Mouse (Mus musculus) heart, postnatal 0 days (tissue): ENCODE results near the gene Cnot3.

Experiments used
- CTCF ChIP-seq: IDR thresholded peaks from 2 replicates; pipeline ENCODE4 v1.5.1; 2016; ENCODE audit warnings: antibody characterized with exemption, control low read depth, low read depth
- EP300 ChIP-seq: IDR thresholded peaks from 2 replicates; pipeline ENCODE4 v1.6.1; 2016; ENCODE audit warnings: antibody characterized with exemption, low read depth

DNA sequence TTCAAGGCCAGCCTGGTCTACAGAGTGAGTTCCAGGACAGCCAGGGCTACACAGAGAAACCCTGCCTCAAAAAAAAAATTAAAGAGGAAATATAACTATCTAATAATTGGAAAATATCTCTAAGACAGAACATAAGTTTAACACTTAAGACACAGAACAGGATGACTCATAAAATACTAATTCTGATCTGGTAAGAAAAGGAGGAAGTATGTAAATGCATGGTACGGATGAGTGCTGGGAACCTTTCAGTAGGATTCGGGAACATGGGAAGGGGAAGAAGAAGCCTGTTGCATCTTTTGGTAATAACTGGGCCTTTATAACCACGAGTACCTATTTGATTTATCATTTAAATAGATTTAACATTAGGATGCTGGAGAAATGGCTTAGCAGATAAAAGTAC, 31.0 kb upstream of the Cnot3 start:
- TF ChIP-seq CTCF (no peak), EP300 (no peak)
